Mouse (Mus musculus) G1E-ER4 (cell line): Measurements from ENCODE around the gene Il1f5. TPM values are rescaled to one million over a fixed set of nuclear protein-coding genes. Genes with fewer than 3 reads are reported as not detected.

Experiments used
- GATA1 ChIP-seq: IDR thresholded peaks from one replicate; pipeline ENCODE4 v1.8.0; 2012; ENCODE audit warnings: low read length, inconsistent platforms
- polyA plus RNA-seq: library from polyadenylated mRNA; stranded (reverse); fragments of >175 nt; gene quantifications from 2 replicates; pipeline ENCODE4 v1.2.3, GENCODE M21; 2012

Il1f5 gene
- not detected in 2 replicates for polyA plus RNA-seq

DNA sequence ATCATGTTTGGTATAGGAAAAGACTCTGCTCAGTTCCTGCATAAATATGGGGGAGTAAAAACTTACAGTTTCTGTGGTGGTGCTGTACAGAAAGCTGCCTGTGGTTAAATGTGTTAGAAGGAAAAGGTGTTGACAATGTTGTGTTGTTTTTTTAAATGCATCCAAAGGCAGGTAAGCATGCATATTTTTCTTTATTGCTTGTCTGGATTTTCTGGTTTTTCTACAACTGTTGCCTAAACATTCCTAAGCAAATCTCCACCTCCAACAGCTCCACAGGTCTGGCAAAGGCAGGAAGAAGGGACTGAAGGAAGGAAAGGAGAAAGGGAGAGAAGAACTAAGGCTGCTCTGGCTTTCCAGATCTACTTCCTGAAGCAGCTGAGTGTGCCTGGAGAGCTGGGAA is at the start of gene Il1f5:
TSS of gene Il1f5 (plus strand) at position 301 of the 400 bp plus-strand sequence.
- TF ChIP-seq GATA1 = no peak

DNA sequence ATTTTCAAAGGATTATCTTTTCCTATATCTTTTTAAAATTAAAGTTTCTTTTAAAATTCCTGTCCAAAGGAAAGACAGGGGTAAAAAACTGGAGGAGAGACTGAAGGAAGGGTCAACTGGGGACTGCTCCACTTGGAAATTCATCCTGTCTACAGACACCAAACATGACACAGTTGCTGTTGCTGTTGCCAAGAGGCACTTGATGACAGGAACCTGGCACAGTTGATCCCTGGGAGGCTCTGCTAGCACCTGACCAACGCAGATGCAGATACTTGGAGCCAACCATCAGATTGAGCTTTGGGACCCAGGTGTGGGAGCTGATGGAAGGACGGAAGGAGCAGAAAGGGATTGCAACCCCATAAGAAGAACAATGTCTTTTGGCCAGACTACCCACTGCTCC is 49.6 kb upstream of the Il1f5 start:
- TF ChIP-seq GATA1 = no peak

GRCm38 (mm10) chr2:24267503-24267902 is 9.3 kb upstream of the Il1f5 start:
- no peak for TF ChIP-seq GATA1

- TF ChIP-seq GATA1 = no peak
These were observed 3.1 kb upstream of the Il1f5 start for GRCm38 (mm10) chr2:24273619-24274018.

DNA sequence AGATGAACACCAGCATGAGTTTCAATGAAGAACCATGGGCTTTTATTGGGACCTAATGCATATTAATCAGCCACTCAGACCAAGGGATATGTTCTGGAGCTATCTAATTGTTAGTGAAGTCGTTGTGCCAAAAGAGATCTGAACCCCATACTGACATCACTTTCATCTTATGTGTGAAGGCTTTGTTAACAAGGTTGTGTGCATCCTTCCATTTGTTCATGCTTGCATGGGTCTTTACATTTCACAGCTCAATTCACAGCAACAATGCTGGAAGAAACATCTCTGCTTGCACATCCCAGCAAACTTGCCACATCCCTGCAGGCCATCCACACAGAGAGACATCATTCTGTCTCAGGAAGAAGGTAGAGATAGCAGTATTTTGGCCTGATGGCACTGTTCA is 1.6 kb upstream of the Il1f5 start:
- no peak for TF ChIP-seq GATA1

- no peak for TF ChIP-seq GATA1
These were observed 14.1 kb downstream of the Il1f5 start, which contains the start of gene Il1f10 for GRCm38 (mm10) chr2:24290896-24291295. Gene Il1f10, plus strand, starts transcription at chr2:24291196.

DNA sequence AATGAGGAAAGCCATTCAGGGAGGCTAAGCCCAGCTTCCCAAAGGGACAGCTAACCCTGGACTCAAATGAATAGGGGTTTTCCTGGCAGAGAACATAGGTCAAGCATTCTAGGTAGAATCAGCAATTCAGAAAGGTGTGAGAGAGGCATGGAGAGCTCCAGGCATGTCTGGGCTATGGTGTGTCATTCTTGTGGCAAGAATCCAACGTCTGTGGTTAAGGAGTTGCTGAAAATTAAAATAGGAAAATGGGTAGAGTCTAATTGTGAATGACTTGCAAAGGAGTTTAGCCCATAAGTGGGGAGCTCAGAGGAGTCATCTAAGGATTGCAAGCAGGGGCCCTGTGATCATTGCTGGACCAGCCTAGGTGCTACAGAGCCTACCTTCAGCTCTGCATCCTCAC is 17.9 kb downstream of the Il1f5 start:
- TF ChIP-seq GATA1 = no peak

DNA sequence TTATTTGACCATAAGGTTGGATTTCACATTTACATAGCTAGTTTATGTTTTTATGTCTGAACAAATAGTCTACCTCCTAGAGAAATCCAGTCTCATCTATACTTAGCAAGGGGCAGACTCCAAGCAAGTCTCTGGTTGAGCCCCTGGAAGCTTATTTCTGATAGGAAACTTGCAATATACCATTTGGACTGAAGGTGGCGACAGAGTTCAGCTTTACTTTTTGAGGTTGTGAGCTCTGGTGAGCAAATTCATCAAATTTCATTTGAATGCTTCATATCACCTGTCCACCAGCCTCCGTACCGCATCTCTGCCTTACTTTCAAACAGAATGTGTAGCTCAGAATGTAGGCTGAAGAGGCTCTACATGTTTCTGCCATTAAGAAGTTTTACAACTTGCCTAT is 20.1 kb downstream of the Il1f5 start:
- TF ChIP-seq GATA1 = no peak

- TF ChIP-seq GATA1 = no peak
These were observed 34.7 kb downstream of the Il1f5 start for GRCm38 (mm10) chr2:24311302-24312001.

DNA sequence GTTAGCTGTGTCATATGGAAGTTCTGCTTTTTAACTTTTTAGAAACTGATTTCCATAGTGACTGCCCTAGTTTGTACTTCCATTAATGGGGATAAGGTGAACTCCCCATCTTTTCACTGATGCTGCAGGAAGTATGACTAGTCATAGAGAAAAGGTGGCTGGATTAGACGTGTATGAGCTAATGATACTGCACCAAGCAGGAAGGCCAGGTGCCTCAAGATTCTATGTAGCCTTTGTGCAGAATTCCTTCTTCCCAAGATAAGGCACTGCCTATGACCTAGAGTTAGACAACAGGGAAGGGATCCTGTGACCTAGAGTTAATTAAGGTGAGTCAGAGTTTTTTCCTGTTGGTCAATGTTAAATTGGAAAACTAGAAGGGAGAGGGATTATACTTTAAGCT is 40.2 kb downstream of the Il1f5 start:
- TF ChIP-seq GATA1 = no peak

DNA sequence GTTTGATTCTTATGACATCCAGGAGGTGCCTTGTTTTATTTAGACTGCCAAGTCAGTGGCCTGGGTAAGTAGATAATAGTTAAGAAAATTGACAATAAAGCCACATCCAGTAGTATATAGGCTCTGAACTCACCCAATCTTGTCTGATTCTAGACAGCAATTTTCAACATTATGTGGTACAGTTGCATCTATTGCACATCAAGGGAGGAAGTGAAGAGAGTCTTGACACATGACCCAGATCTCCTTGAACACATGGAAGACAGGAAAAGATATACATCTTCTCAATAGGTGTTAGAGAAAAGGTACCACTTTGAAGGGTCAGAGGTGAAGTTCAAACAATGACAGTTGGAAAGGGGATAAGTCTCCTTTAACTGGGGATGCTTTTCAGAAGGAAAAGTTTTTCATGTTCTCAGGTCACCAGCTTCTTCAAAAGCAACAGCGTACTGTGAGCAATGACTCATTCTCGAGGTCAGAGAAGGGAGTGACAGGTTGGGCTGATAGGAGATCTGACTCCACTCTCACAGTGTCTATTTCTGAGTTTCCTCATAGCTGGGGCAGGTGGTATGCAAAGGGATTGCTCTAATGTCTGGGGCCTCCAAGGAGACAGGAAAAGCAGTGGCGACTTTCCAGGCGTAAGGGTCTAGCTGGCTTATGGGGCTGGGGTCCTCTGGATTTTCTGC is 41.3 kb downstream of the Il1f5 start:
- no peak for TF ChIP-seq GATA1

Other genes with a start within 250 kb of the Il1f5 start
- not detected in 2 replicates for gene Hnmt, start 227.6 kb upstream of the Il1f5 start, polyA plus RNA-seq
- gene Tbpl2, start 180.4 kb upstream of the Il1f5 start, polyA plus RNA-seq = not detected in 2 replicates
- not detected in 2 replicates for gene Il1f8, start 123.8 kb upstream of the Il1f5 start, polyA plus RNA-seq
- not detected in 2 replicates for gene Il1f9, start 90.5 kb upstream of the Il1f5 start, polyA plus RNA-seq
- not detected in 2 replicates for gene Il1f6, start 61.5 kb upstream of the Il1f5 start, polyA plus RNA-seq
- not detected in 2 replicates for gene Il1f10, start 14.2 kb downstream of the Il1f5 start, polyA plus RNA-seq
- not detected in 2 replicates for gene Il1rn, start 59.9 kb downstream of the Il1f5 start, polyA plus RNA-seq
- gene Psd4, start 90.6 kb downstream of the Il1f5 start, polyA plus RNA-seq = 0.10 and 0.14 TPM in 2 replicates
- gene Pax8, start 198.6 kb downstream of the Il1f5 start, polyA plus RNA-seq = not detected in 2 replicates